Mouse (Mus musculus): ENCODE results near the gene Wdfy4.

- TF ChIP-seq CTCF (IDR thresholded peaks at IDR 0.05; ENCODE audit: low read depth, low read length), result no peak
- TF ChIP-seq GATA1 (IDR thresholded peaks at IDR 0.05; ENCODE audit: borderline replicate concordance, low read length), result no peak
- TF ChIP-seq TAL1 (conservative IDR thresholded peaks at IDR 0.05; ENCODE audit: low read depth, low read length), result no peak
Observed at GRCm38 (mm10) chr14:33213823-33214766, 28.8 kb upstream of the Wdfy4 start, which contains the start of gene Arhgap22.

All from G1E (cell line).